Mouse (Mus musculus) thymus, postnatal 4 days (tissue): Measurements from ENCODE around the gene Mcoln1.

Experiments used
- DNase-seq: peaks from one replicate; pipeline ENCODE4 v3.0.0; 2021

Mcoln1 gene

GRCm38 (mm10) chr8:3500235-3501090 is at the start of gene Mcoln1:
Gene Mcoln1 (plus strand): TSS chr8:3500457.
- DNase-seq, result peak; percentile 98

DNA sequence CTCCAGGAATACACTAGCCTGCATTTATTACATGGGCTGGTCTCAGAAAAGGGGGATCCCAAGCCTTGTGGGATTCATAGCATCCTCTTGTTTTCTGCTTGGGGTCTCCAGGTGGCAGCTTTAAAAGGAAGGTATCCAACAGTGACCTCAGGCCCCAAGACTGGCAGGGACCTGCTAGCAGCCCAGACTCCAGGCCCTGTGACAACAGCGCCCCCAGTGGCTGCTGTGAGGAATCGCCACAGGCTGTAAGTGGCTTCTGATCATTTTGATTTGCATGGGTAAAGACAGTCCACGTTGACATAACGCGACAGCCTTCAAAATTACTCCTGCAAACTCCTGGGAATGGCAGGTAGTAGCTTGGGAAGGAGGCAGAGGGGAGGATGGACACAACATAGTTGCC is 49.6 kb upstream of the Mcoln1 start:
- peak; percentile 79 for DNase-seq

GRCm38 (mm10) chr8:3451992-3452391 is 48.3 kb upstream of the Mcoln1 start:
- DNase-seq, result no peak

- DNase-seq, result no peak
These were observed 37.0 kb upstream of the Mcoln1 start for GRCm38 (mm10) chr8:3463248-3463647.

GRCm38 (mm10) chr8:3464309-3464708 is 35.9 kb upstream of the Mcoln1 start:
- DNase-seq, result peak; percentile 78

DNA sequence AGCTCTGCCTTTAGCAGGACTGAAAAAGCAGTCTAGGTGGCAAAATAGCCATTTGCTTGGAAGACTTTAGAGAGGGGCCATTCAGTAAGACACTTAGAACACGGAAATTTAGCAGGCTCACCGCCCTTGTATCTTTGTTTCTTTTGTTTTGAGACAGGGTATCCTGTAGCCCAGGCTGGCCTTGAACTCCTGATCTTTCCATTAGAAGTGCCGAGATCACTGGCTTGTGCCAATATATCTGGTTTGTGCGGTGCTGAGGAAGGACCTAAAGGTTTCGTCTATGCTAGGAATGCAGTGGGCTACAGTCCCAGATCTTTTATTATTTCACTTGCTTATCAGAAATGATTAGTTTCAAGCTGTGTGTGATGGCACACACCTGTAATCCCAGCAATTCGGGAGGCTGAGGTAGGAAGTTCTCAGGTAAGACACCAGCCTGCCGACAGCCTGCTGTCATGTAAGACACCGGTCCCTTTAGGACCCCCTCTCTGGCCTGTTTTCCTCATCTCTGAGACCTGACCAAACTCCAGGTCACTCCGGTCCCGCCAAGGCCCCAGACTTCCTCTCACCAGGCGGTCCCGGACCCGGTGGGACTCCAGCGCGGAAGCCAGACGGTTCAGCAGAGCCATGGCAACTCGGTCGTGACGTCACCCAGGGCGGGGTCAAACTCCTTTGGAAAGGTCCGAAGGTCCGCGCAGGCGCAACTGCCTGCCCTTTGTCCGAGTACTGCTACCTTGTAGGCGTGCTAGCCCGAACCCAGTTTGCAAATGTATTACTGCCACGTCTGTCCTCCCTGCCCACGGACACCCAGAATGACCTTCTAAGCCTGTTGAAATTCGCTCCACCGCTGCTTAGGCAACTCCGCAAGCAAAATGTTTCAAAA is 33.0 kb upstream of the Mcoln1 start, which contains the start of gene Pex11g:
TSS of gene Pex11g (minus strand) at position 675 of the 880 bp plus-strand sequence.
- DNase-seq, result peak; percentile 90

GRCm38 (mm10) chr8:3467886-3468545 is 32.2 kb upstream of the Mcoln1 start:
- DNase-seq, result no peak

DNA sequence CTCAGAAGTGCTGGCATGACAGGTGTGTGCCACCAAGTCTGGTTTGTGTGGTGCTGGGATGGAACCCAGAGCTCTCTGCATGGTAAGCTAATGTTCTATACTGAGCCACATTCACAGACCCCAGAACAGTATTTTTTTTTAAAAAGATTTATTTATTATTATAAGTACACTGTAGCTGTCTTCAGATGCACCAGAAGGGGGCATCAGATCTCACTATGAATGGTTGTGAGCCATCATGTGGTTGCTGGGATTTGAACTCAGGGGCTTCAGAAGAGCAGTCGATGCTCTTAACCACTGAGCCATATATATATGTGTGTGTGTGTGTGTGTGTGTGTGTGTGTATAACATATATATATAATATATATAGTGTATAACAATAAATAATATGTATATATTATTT is 31.4 kb upstream of the Mcoln1 start:
- no peak for DNase-seq

- no peak for DNase-seq
These were observed 29.7 kb upstream of the Mcoln1 start, which contains the start of gene Tex45 for GRCm38 (mm10) chr8:3470562-3470961. Gene Tex45 (plus strand): TSS chr8:3470862.

GRCm38 (mm10) chr8:3475715-3476429 is 24.4 kb upstream of the Mcoln1 start:
- DNase-seq, result no peak

DNA sequence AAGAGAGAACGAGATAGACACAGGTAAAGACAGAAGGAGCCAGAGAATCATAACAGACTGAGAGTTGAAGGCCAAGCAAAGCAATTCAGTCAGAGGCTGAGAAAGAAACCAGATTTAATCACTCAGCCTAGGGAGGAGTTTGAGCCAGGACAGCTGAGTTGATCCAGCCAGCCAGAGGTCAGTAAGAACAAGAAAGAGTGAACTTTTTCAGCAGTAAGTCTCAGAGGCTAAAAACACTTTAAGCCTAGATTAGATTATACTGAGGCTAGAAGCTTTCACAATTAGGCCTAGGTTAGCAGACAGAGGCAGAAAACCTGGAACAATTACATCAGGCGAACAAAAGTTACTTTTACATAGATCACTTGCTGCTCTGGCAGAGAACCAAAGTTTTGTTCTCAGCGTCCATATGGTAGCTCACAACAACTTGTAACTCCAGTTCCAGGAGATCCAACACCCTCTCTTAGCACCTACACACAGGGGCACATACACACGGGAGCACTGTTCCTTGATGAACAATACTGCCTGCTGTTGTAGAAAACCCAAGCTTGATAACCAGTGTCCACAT is 20.0 kb upstream of the Mcoln1 start:
- DNase-seq, result no peak

DNA sequence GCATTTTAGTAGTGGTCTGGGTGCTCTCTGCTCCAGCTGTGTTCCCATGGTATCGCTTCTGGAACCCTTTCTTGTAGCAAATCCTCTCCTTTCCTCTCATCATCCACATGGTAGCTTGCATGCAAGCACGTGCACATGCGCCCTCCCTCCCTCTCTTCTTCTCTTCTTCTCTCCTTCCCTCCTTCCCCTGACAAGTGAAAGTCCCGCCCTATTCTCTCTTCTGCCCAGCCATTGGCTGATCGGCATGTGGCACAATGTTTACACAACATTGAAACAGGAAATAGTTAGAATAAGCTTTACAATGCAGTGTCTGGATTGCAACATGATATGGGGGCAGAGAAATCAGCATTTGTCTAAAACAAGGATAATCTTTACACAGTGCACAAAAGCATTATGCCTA is 18.7 kb upstream of the Mcoln1 start:
- DNase-seq, result no peak

- no peak for DNase-seq
These were observed 18.0 kb upstream of the Mcoln1 start for GRCm38 (mm10) chr8:3482240-3482740.

DNA sequence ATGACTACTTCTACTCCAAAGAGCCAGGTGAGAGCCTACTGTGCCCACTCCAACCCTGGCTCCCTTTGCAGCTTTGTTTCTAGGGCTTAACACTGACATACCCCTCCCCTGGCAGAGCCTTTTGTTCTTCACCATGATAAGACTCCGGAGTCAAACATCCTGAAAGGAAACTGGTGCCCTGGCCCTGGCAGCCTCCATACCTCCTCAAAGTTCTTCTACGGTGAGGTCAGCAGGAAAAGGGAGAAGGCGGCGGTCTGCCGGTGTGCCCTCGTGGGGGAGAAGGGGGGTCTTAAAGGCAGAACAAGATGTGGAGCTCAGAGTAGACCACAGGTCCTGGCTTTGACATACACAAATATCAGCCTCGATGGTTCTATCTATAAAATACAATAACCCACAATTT is 16.7 kb upstream of the Mcoln1 start:
- DNase-seq, result no peak

- DNase-seq, result no peak
These were observed 15.1 kb upstream of the Mcoln1 start for GRCm38 (mm10) chr8:3485192-3485591.

GRCm38 (mm10) chr8:3492901-3493844 is 7.1 kb upstream of the Mcoln1 start, which contains the start of gene Zfp358:
Gene Zfp358 (plus strand): TSS chr8:3493138.
- DNase-seq, result peak; percentile 85

DNA sequence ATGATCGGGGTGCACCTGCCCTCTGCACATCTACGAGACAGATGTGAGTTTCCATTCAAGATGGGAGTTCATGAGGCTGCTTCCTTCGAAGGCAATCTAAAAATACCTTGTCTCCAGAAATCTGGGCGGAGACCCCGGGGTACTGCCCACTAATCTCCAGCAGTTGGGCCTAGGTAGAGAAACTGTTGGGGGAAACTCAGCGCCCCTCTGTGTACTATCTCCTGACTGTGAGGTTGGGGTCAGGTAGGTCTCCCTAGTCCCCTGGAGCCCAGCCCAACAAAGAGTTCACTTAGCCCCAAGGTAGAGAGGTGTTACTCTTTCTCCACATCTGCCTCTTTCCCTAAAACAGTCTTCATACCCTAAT is 6.4 kb upstream of the Mcoln1 start:
- peak; percentile 24 for DNase-seq

DNA sequence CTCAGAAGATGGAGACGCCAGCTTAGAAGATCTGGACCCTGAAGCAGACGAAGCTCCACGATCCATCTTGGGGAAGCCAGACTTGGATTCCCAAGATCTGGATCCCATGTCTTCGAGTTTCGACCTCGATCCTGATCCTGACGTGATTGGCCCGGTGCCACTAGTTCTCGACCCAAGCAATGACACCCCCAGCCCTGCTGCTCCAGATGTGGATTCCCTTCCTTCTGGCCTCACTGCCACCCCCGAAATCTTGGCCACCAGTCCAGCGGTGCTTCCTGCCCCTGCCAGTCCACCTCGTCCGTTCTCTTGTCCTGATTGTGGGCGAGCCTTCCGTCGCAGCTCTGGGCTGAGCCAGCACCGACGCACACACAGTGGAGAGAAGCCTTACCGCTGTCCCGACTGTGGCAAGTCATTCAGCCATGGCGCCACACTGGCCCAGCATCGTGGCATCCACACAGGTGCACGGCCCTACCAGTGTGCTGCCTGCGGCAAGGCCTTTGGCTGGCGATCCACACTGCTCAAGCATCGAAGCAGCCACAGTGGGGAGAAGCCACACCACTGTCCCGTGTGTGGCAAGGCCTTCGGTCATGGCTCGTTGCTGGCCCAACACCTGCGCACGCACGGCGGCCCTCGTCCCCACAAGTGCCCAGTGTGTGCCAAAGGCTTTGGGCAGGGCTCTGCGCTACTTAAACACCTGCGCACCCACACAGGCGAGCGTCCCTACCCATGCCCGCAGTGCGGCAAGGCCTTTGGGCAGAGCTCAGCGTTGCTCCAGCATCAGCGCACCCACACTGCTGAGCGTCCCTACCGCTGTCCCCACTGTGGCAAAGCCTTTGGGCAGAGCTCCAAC is 4.5 kb upstream of the Mcoln1 start:
- peak; percentile 17 for DNase-seq

DNA sequence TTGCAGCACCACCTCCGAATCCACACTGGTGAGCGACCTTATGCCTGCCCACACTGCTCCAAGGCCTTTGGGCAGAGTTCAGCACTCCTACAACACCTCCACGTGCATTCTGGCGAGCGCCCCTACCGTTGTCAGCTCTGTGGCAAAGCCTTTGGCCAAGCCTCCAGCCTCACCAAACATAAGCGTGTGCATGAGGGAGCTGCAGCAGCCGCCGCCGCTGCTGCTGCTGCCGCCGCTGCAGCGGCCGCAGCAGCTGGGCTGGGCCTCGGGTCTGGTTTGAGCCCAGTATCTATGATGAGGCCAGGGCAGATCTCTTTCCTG is 3.9 kb upstream of the Mcoln1 start:
- DNase-seq, result no peak

- DNase-seq, result no peak
These were observed 1.7 kb upstream of the Mcoln1 start for GRCm38 (mm10) chr8:3498583-3498982.
